Mouse (Mus musculus): Measurements from ENCODE around the gene Inka1.

Inka1 gene

DNA sequence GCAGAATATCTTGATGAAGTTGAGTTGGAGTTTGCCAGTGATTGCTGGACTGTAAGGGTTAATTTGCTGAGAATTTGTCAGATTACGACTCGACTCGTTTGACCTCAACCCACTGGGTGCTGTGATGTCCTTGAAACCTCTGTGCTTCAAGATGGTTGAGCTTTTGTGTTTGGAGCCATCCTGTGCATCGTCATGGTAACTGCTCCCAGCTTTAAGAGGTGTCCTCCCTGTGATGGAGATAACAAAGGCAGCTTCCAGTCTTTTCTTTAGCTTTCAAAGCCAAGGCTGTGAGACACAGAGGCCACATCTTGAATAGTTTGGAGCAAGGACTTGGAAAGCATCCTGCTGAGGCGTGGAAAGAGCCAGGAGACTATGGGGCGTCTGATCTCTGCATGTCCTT lies 28.5 kb downstream of the Inka1 start:
- DNase-seq (ENCODE audit: low spot score in 2 of 2): no peak

DNA sequence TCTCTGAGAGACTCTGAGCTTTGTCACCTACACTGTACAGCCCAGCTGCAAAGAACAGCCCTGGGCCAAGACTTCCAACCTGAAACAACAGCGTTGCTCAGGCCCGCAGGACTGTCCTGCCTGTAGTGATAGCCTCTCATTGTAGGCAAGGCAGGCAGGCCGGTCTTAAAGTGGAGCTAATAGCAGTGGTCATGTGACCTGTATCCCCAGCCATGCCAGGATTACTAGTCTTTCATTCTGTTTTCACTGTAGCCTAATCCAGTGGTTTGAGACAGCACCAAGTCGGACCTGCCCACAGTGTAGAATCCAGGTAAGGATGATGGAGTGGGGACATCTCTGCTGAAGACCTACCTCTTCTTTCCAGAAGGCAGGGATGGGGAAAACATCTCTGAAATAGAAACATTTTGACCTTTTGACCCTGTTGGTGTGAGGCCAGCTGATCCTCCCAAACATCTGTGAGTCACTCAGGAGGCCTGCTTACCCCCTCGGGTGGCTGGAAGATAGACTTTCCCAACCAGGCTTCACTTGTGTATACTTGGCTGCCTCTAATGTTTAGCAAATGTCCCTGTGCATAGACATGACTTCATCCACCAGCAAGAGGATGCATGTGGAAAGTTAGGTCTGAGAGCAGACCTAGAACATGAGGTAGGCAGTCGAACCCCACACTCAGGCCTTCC lies 29.9 kb downstream of the Inka1 start:
- no peak for DNase-seq (ENCODE audit: low spot score in 2 of 2)

DNA sequence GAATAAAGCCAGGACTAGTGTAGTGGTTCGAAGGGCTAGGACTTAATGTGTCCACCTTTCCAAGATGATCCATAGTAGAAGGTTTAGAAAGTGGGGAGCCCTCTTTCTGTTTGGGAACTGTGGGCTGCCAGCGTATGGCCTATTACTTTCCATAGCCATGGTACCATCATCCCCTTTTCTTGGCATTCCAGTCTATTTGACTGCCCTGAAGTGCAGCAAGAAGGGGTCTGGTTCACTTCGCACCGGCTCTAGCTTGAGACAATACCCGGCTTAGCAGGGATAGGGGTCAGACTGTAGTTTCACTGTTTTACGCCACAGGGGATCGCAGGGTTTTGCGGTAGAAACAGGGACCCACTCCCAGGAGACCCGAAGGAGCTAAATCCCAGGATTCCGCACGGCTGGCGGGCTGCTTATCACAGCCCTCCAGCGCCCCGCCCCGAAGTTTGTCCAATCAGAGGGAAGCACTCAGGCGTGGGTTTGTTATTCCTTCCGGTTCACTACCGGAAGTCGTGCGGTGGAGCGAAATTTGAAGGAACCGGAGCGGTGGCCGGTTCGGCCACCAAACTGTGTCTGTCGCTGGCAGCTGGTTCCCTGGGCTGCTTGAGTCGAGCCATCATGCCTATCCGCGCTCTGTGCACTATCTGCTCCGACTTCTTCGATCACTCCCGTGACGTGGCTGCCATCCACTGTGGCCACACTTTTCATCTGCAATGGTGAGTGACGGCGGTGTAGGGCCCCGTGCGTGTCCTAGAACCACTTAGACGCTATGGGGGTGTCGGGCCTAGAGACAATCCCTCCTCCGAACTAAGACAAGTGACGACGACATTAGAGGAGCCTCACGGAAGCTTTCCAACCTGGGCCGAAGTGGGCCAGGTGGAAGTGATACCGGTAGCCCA lies 35.0 kb downstream of the Inka1 start:
- peak; percentile 75 to 86 for DNase-seq (ENCODE audit: low spot score in 2 of 2)

DNA sequence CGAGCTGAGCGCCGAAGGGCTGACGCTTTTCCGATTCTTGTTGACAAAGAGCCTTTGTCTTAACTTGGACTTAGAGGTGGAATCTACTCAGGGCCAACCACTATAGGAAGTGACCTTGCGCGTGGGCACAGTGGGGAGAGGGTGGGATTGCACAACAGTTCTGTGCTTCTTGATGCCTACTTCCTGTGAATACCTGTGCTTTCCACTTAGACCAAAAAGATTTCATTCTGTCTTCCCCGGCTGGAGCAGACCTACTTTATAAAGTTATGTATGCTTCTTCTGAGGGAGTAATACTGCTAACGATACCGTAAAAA lies 35.8 kb downstream of the Inka1 start, which contains the start of gene Traip:
TSS of gene Traip (plus strand) at position 215 of the 314 bp plus-strand sequence.
- DNase-seq (ENCODE audit: low spot score in 2 of 2): no peak

DNA sequence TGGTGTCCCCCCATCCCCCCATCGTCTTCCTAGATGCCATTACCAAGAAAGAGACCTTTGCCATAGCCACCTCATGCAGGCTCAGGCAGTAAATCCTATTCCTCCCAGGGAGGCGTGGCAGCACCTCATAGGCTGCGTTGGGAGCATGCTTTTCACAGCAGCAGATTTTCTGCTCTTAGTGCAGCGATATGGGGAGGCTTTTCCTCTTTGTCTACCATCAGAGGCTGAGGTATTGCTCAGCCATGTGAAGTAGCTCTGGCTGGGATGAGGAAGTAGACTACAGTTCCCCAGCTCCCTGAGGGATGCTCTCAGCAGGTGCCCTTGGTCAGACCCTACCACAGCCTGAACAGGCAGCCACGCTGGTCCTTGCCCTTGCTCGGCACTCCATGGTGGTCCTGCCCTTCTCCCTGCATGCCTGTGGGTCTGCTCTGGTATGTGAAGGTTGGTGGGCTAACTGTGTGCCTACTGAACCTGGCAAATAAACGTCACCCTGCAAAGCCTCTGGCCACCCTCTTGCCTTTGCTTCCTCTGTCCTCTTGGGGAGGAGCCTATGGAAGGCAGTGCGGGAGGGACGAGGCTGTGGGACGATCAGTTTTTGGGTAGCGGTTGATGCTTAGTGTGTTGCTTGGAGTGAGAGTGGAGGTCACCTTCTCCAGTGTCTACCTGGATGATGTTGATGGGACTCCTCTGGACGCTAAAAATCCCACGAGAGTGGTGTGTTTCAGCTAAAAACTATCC lies 36.3 kb downstream of the Inka1 start:
- DNase-seq (ENCODE audit: low spot score in 2 of 2): no peak

DNA sequence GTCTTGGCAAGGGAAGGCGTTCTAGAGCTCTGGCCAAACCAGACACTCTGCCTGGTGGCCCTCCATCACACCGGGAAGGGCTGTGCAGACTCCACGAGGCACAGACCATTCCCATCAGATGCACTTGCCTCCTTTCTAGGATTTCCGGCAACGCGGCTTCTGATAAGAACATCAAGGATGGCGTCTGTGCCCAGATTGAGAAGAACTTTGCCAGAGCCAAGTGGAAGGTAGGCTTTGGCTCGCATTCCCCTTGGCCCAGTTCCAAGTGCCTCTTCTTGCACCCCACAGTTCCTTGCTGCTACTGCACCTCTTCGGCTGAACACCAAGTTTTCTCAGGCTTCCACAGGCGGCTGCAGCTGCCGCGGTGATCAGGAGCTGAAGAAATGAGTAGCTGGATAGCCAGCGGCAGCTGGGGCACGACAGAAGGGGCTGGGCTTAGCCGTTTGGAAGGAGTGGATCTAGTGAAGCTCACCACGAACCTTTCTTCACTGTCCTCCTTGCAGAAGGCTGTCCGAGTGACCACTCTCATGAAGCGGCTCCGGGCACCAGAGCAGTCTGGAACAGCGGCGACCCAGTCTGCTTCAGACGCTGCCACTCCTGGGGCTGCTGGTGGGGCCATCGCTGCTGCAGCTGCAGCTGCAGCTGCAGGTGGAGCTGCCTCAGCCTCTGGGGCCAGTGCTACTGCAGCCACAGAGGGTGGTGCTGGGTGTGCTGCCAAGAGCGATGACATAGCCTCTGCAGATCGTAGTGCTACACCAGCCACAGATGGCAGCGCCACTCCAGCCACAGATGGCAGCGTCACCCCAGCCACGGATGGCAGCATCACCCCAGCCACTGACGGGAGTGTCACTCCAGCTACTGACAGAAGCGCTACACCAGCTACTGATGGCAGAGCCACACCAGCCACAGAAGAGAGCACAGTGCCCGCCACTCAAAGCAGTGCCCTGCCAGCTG lies 38.2 kb downstream of the Inka1 start:
- no peak for DNase-seq (ENCODE audit: low spot score in 2 of 2)

DNA sequence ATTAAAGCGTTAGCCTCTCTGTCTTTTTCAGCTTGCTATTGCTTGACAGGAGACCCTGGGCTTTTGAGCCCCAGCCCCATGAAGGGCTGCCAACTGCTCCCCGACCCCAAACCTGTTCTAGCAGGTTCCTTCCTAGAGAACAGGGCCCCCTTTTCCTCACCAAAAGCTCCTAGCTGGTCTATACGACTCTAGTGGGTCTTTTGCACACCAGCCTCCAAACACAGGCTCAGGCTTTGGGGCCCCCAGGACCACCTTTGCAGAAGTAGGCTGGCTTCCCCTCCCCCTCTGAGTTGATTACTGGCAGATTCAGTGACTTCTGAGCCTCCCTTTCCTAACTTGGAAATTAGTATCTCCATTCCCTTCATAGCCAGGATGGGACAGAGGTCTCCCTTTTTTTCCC lies 48.8 kb downstream of the Inka1 start:
- DNase-seq (ENCODE audit: low spot score in 2 of 2): no peak

DNA sequence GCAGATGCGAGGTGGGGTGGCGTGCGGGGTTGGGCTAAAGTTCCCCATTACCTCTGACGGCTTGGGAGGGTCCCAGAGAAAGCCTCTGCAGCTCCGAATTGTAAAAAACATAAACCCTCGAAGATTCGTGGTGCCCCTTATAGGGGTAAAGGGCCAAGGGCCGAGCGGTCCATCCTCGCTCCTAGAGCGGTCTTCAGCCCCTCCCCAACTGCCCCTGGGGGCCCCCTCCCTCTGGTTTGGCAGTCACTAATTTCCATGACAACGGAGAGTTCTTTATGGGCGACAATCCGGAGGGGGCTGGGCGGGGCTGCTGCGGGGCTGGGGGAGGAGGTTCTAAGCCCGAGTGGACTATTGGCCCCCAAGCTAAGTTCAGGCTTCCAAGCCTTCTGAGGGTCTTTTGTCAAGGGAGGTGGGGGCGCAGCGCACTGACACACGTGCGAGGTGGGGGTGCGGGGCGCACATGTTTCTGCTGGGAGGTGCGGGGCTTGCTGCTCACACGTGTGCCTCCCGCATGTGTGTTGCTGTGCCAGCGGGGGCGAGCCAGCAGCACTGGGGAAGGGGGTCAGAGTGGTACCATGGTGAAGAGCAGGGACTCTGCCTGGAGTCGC lies 49.4 kb downstream of the Inka1 start:
- peak; percentile 42 to 48 for DNase-seq (ENCODE audit: low spot score in 2 of 2)

DNA sequence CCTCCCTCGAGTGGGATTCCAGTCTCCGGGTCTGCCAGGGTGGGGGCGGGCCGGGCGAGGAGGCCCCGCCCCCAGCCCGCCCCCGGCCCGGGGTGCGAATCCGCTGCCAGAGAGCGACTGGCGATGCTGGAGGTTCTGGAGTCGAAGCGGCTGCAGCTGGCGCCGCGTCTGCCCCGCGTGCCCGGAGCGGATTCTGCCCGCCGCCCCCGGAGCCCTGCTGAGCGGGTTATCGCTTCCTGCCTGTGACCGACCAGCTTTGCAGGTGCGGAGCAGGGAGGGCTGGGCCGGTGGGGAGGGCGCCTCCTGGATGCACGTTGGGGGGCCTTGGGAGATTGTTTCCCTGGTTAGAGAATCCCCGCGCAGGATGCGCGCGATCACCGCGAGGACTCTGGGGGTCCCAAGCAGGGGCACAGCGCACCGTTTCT lies 49.9 kb downstream of the Inka1 start:
- peak; percentile 35 to 42 for DNase-seq (ENCODE audit: low spot score in 2 of 2)

DNA sequence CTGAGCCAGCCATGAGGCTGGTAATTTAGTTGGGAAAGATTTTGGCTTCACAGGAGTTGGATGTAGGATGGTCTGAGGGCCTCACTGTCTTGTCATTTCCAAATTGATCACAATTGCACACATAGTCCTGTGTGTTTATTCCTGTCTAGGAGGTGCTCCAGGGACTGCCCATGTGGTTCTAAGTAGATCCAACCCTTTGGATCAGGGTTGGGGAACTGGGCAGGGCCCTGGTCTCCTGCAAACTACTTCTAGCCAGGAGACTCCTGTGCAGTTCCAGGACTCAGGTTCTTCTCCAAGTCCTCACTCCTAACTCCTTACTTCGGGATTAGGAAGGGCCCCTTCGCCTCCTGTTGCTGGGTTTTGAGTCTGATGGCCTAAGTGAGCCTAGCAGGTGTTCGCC lies 50.3 kb downstream of the Inka1 start, which contains the start of gene Camkv:
TSS of gene Camkv (plus strand) at position 301 of the 400 bp plus-strand sequence.
- no peak for DNase-seq (ENCODE audit: low spot score in 2 of 2)

Data from frontal cortex, postnatal 25 days (tissue).